Mouse (Mus musculus) left cerebral cortex, postnatal 10 days (tissue): ENCODE data around the gene Rpl35a. TPM values are rescaled to one million over a fixed set of nuclear protein-coding genes. Genes with fewer than 3 reads are reported as not detected.
"Not testable (repeated sequence)": the region's sequence is repeated elsewhere in the genome, so short reads cannot be mapped to it uniquely, and the experiment has no call there.

Experiments used
- DNase-seq, 2 experiments: peaks; one replicate each; pipeline ENCODE4 v3.0.0; 2021 to 2022; ENCODE audit warnings: low spot score in 2 of 2, mixed read lengths in 1 of 2; ENCODE audit errors: extremely low spot score in 1 of 2
- intact Hi-C: fragments of 180-260 bp; cut with DNase I; formaldehyde crosslinking; loops from one replicate; pipeline ENCODE4 v1.15.1; 2025
- total RNA-seq, 2 experiments: library from RNA; stranded (reverse); gene quantifications; 2 replicates each; pipeline ENCODE4 v1.2.3; 2021

Gene Rpl35a
- total RNA-seq, 2 experiments from 2014 or later: 258 to 270 TPM

- DNase-seq: no peak
- intact Hi-C loops: no loop called here
Observed at GRCm38 (mm10) chr16:33049809-33050208, 6.4 kb upstream of the Rpl35a start.

- intact Hi-C loops: no loop called here
Observed at GRCm38 (mm10) chr16:33053141-33053540, 3.1 kb upstream of the Rpl35a start.

GRCm38 (mm10) chr16:33054927-33055326 lies 1.3 kb upstream of the Rpl35a start:
- DNase-seq, intact Hi-C loops: not testable (repeated sequence)

More at GRCm38 (mm10) chr16:33053141-33053540, 3.1 kb upstream of the Rpl35a start:
- DNase-seq: no peak

GRCm38 (mm10) chr16:33055655-33056054 lies 598 bp upstream of the Rpl35a start:
- no peak for DNase-seq
- intact Hi-C loops: no loop called here

GRCm38 (mm10) chr16:33056786-33057185 lies 533 bp downstream of the Rpl35a start:
- intact Hi-C loops: no loop called here
- DNase-seq: peak in 1 of 2 experiments; percentile 45

GRCm38 (mm10) chr16:33058033-33058432 lies 1.8 kb downstream of the Rpl35a start:
- DNase-seq: no peak
- intact Hi-C loops: no loop called here

- intact Hi-C loops, DNase-seq: not testable (repeated sequence)
Observed at GRCm38 (mm10) chr16:33058656-33059055, 2.4 kb downstream of the Rpl35a start.

- DNase-seq: no peak
- intact Hi-C loops: no loop called here
Observed at GRCm38 (mm10) chr16:33059471-33059870, 3.2 kb downstream of the Rpl35a start.

GRCm38 (mm10) chr16:33060926-33061325 lies 4.7 kb downstream of the Rpl35a start:
- intact Hi-C loops: loop anchor here (5.0 kb wide), 2 partner anchors 91 to 681 kb away; no protein-coding TSS in a partner anchor
- no peak for DNase-seq

- intact Hi-C loops: loop anchor here (5.0 kb wide), 2 partner anchors 91 to 681 kb away; no protein-coding TSS in a partner anchor
- DNase-seq: no peak
Observed at GRCm38 (mm10) chr16:33061400-33061799, 5.1 kb downstream of the Rpl35a start.

- peak; percentile 85 to 95 for DNase-seq
- intact Hi-C loops: loop anchor here (5.0 kb wide), 2 partner anchors 90 to 680 kb away; no protein-coding TSS in a partner anchor
Observed at GRCm38 (mm10) chr16:33062024-33062681, 5.9 kb downstream of the Rpl35a start, which contains the start of gene Lmln. TSS of gene Lmln (plus strand) at chr16:33062521.

- intact Hi-C loops: loop anchor here (5.0 kb wide), 2 partner anchors 90 to 680 kb away; no protein-coding TSS in a partner anchor
- DNase-seq: peak; percentile 68 to 71
Observed at GRCm38 (mm10) chr16:33062682-33063131, 6.5 kb downstream of the Rpl35a start.

- intact Hi-C loops: loop anchor here (5.0 kb wide), 2 partner anchors 89 to 679 kb away; no protein-coding TSS in a partner anchor
- DNase-seq: no peak
Observed at GRCm38 (mm10) chr16:33063267-33063666, 7.0 kb downstream of the Rpl35a start.

GRCm38 (mm10) chr16:33064636-33065035 lies 8.4 kb downstream of the Rpl35a start:
- intact Hi-C loops: loop anchor here (5.0 kb wide), 2 partner anchors 88 to 678 kb away; no protein-coding TSS in a partner anchor
- DNase-seq: no peak

- no peak for DNase-seq
- intact Hi-C loops: no loop called here
Observed at GRCm38 (mm10) chr16:33070928-33071327, 14.7 kb downstream of the Rpl35a start.

GRCm38 (mm10) chr16:33072871-33073557 lies 16.8 kb downstream of the Rpl35a start:
- intact Hi-C loops: no loop called here
- DNase-seq: no peak

GRCm38 (mm10) chr16:33074967-33075366 lies 18.7 kb downstream of the Rpl35a start:
- intact Hi-C loops: no loop called here
- DNase-seq: no peak

GRCm38 (mm10) chr16:33076078-33076477 lies 19.8 kb downstream of the Rpl35a start:
- no peak for DNase-seq
- intact Hi-C loops: no loop called here

- intact Hi-C loops: no loop called here
- no peak for DNase-seq
Observed at GRCm38 (mm10) chr16:33077069-33077627, 20.9 kb downstream of the Rpl35a start.
